1 mouse cellular context compared by ENCODE assay signal in the genomic region with DNA sequence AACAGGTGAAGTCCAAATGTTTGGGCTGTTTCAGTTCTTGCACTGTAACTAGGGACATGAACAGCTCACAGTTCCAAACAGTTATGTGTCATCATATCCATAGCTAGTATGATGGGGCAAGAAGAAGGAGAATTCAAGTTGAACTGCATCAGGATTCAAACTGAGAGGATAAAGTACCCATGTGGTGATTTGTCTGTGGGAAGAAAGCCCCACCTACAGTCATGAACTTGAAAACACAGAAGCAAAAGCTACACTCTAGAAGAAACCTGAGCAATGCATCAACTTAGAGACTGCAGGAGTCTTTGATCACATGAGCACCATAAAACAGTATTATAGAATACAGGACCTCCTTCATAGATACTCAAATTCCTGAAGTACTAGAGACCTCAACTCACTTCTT.
TF ChIP-seq lines count a peak whose summit lies in the region.

No protein-coding gene starts in this region.

TF ChIP-seq in CH12.LX, 34 proteins besides CTCF, POLR2A, EP300 and RAD21:
- TF ChIP-seq MAFK (IDR thresholded peaks at IDR 0.05; ENCODE audit: insufficient replicate concordance, low read length) (no peak), SMC3 (IDR thresholded peaks at IDR 0.05; ENCODE audit: low read depth, low read length) (peak; percentile 48), E2F4 (IDR thresholded peaks at IDR 0.05; ENCODE audit: insufficient replicate concordance, low read depth, low read length) (no peak), USF1 (IDR thresholded peaks at IDR 0.05; ENCODE audit: low read depth, low read length) (no peak), ETS1 (conservative IDR thresholded peaks at IDR 0.05; ENCODE audit: low read depth, low read length) (no peak)
